Mouse (Mus musculus) embryonic facial prominence, embryonic 15.5 days (tissue): ENCODE measurements around the gene Lhfpl2. TPM values are rescaled to one million over a fixed set of nuclear protein-coding genes. Genes with fewer than 3 reads are reported as not detected.

Experiments used
- ATAC-seq: fragments of 200-750 bp; cut with Nextera tagmentation; 2 replicates; pipeline ENCODE4 v1.8.0; 2017; ENCODE audit warnings: low read depth, moderate TSS enrichment; ENCODE audit not compliant: insufficient number of reproducible peaks, low FRiP score, low TSS enrichment
- H3K27ac ChIP-seq: fragments of 300-500 bp; sonication (generic); replicated peaks from 2 replicates; pipeline ENCODE4 v1.5.1; 2015; ENCODE audit warnings: mild to moderate bottlenecking, inconsistent platforms
- H3K27me3 ChIP-seq: fragments of 300-500 bp; sonication (generic); 2 replicates; pipeline ENCODE4 v1.6.1; 2015; ENCODE audit warnings: inconsistent platforms
- H3K36me3 ChIP-seq: fragments of 300-500 bp; sonication (generic); 2 replicates; pipeline ENCODE4 v1.6.1; 2015; ENCODE audit warnings: mild to moderate bottlenecking, inconsistent platforms
- H3K4me1 ChIP-seq: fragments of 300-500 bp; sonication (generic); 2 replicates; pipeline ENCODE4 v1.6.1; 2015; ENCODE audit warnings: inconsistent platforms
- H3K4me2 ChIP-seq: fragments of 300-500 bp; sonication (generic); replicated peaks from 2 replicates; pipeline ENCODE4 v1.6.1; 2015; ENCODE audit warnings: mild to moderate bottlenecking, inconsistent platforms
- H3K4me3 ChIP-seq: fragments of 300-500 bp; sonication (generic); replicated peaks from 2 replicates; pipeline ENCODE4 v1.5.1; 2015; ENCODE audit warnings: mild to moderate bottlenecking, inconsistent platforms
- H3K9ac ChIP-seq: fragments of 300-500 bp; sonication (generic); 2 replicates; pipeline ENCODE4 v1.6.1; 2015; ENCODE audit warnings: inconsistent platforms
- H3K9me3 ChIP-seq: fragments of 300-500 bp; sonication (generic); replicated peaks from 2 replicates; pipeline ENCODE4 v1.6.1; 2016; ENCODE audit warnings: inconsistent platforms
- WGBS: fragments of 180-500 bp; shearing (Covaris S2); methylation state at CpG from one replicate; pipeline ENCODE4 v1.1.7; 2015; 5-methylcytosine and 5-hydroxymethylcytosine counted together
- polyA plus RNA-seq: library from polyadenylated mRNA; unstranded; fragments of >200 nt; fragmentation: Nextera tagmentation; extraction: Ambion mirVana; gene quantifications from 2 replicates; pipeline ENCODE4 v1.2.1, GENCODE M21; 2015

Lhfpl2 gene
- polyA plus RNA-seq, 1 experiment from 2014 or later: 77.0 TPM

- no peak for ATAC-seq
- no peak overlapping the region for H3K27ac ChIP-seq
Observed at GRCm38 (mm10) chr13:94119309-94119708, 61.7 kb downstream of the Lhfpl2 start.

GRCm38 (mm10) chr13:94122703-94123592 is 65.4 kb downstream of the Lhfpl2 start:
- WGBS: 64% methylated on average over 16 of the region's 16 CpGs
- peaks cover 16% of the 10 kb centered on the region; the same call in 1 of the 2 replicates for H3K36me3 ChIP-seq
- no peak overlapping the region for H3K4me3 ChIP-seq
- peak overlapping the region; percentile 41; the same call in 1 of the 2 replicates for H3K27ac ChIP-seq
- 0 out of 2 replicates have a peak, but pooled peaks cover 10% of the 10 kb centered on the region for H3K4me1 ChIP-seq
- H3K9ac ChIP-seq: no peak overlapping the region
- ATAC-seq: no peak
- H3K27me3 ChIP-seq: no peaks in the 10 kb centered on the region
- H3K9me3 ChIP-seq: no peaks in the 10 kb centered on the region
- H3K4me2 ChIP-seq: no peak overlapping the region

More at GRCm38 (mm10) chr13:94119309-94119708, 61.7 kb downstream of the Lhfpl2 start:
- H3K4me1 ChIP-seq: peaks cover 37% of the 10 kb centered on the region
- no peaks in the 10 kb centered on the region for H3K9me3 ChIP-seq
- H3K36me3 ChIP-seq: peaks cover 20% of the 10 kb centered on the region; the same call in 1 of the 2 replicates
- H3K9ac ChIP-seq: no peak overlapping the region
- no peak overlapping the region for H3K4me2 ChIP-seq
- WGBS: 87% methylated on average over 5 of the region's 5 CpGs
- no peak overlapping the region for H3K4me3 ChIP-seq
- H3K27me3 ChIP-seq: no peaks in the 10 kb centered on the region

- Histone ChIP-seq H3K4me2 (peak overlapping the region; percentile 8; the same call in 1 of the 2 replicates), H3K4me1 (peaks cover 43% of the 10 kb centered on the region), H3K27ac (peak overlapping the region; percentile 71), H3K9me3 (no peaks in the 10 kb centered on the region), H3K4me3 (no peak overlapping the region), H3K36me3 (no peaks in the 10 kb centered on the region), H3K9ac (no peak overlapping the region), H3K27me3 (no peaks in the 10 kb centered on the region)
- 37% methylated on average over 7 of the region's 7 CpGs for WGBS
- ATAC-seq: no peak
Observed at GRCm38 (mm10) chr13:94130394-94130793, 72.8 kb downstream of the Lhfpl2 start.

- H3K9me3 ChIP-seq: no peaks in the 10 kb centered on the region
- H3K27ac ChIP-seq: peak overlapping the region; percentile 71; the same call in 1 of the 2 replicates
- peaks cover 51% of the 10 kb centered on the region for H3K4me1 ChIP-seq
- H3K9ac ChIP-seq: no peak overlapping the region
- H3K4me2 ChIP-seq: no peak overlapping the region
- no peaks in the 10 kb centered on the region for H3K27me3 ChIP-seq
- no peak for ATAC-seq
- H3K4me3 ChIP-seq: no peak overlapping the region
- 84% methylated on average over 4 of the region's 4 CpGs for WGBS
- H3K36me3 ChIP-seq: no peaks in the 10 kb centered on the region
Observed at GRCm38 (mm10) chr13:94131135-94131534, 73.5 kb downstream of the Lhfpl2 start.

GRCm38 (mm10) chr13:94132187-94132995 is 74.8 kb downstream of the Lhfpl2 start:
- H3K4me1 ChIP-seq: peaks cover 57% of the 10 kb centered on the region

GRCm38 (mm10) chr13:94134646-94135045 is 77.0 kb downstream of the Lhfpl2 start:
- whole genome bisulfite sequencing: 50% methylated on average over 7 of the region's 7 CpGs
- H3K4me1 ChIP-seq: peaks cover 54% of the 10 kb centered on the region
- peak overlapping the region; percentile 72; the same call in 1 of the 2 replicates for H3K27ac ChIP-seq
- H3K36me3 ChIP-seq: 0 out of 2 replicates have a peak, but pooled peaks cover 5% of the 10 kb centered on the region
- H3K9me3 ChIP-seq: no peaks in the 10 kb centered on the region
- no peak overlapping the region for H3K4me3 ChIP-seq
- H3K9ac ChIP-seq: no peak overlapping the region
- no peaks in the 10 kb centered on the region for H3K27me3 ChIP-seq
- H3K4me2 ChIP-seq: no peak overlapping the region
- no peak for ATAC-seq

More at GRCm38 (mm10) chr13:94132187-94132995, 74.8 kb downstream of the Lhfpl2 start:
- no peak overlapping the region for H3K9ac ChIP-seq
- no peaks in the 10 kb centered on the region for H3K36me3 ChIP-seq
- no peak overlapping the region; the same call in 1 of the 2 replicates for H3K27ac ChIP-seq
- no peak overlapping the region for H3K4me2 ChIP-seq
- WGBS: 65% methylated on average over 13 of the region's 13 CpGs
- H3K27me3 ChIP-seq: no peaks in the 10 kb centered on the region
- no peak overlapping the region for H3K4me3 ChIP-seq
- H3K9me3 ChIP-seq: no peaks in the 10 kb centered on the region
- ATAC-seq: no peak

GRCm38 (mm10) chr13:94135180-94135579 is 77.6 kb downstream of the Lhfpl2 start:
- Histone ChIP-seq H3K4me1 (peaks cover 58% of the 10 kb centered on the region), H3K4me3 (no peak overlapping the region), H3K4me2 (no peak overlapping the region), H3K27me3 (no peaks in the 10 kb centered on the region), H3K9me3 (no peaks in the 10 kb centered on the region), H3K36me3 (0 out of 2 replicates have a peak, but pooled peaks cover 5% of the 10 kb centered on the region), H3K9ac (no peak overlapping the region), H3K27ac (peak overlapping the region; percentile 72)
- WGBS: 37% methylated on average over 7 of the region's 7 CpGs
- peak; percentile 67; the same call in 1 of the 2 replicates for ATAC-seq

- H3K4me3 ChIP-seq: no peak overlapping the region
- peaks cover 72% of the 10 kb centered on the region for H3K4me1 ChIP-seq
- no peak overlapping the region for H3K4me2 ChIP-seq
- no peaks in the 10 kb centered on the region for H3K27me3 ChIP-seq
- peak overlapping the region; percentile 81 for H3K27ac ChIP-seq
- WGBS: 40% methylated on average over 14 of the region's 14 CpGs
- no peak for ATAC-seq
- 0 out of 2 replicates have a peak, but pooled peaks cover 5% of the 10 kb centered on the region for H3K36me3 ChIP-seq
- no peak overlapping the region for H3K9ac ChIP-seq
- no peaks in the 10 kb centered on the region for H3K9me3 ChIP-seq
Observed at GRCm38 (mm10) chr13:94139713-94140445, 82.3 kb downstream of the Lhfpl2 start.

GRCm38 (mm10) chr13:94140446-94140845 is 82.8 kb downstream of the Lhfpl2 start:
- H3K4me2 ChIP-seq: no peak overlapping the region
- peaks cover 67% of the 10 kb centered on the region for H3K4me1 ChIP-seq
- 54% methylated on average over 4 of the region's 4 CpGs for WGBS
- H3K27ac ChIP-seq: peak overlapping the region; percentile 81
- H3K4me3 ChIP-seq: no peak overlapping the region
- 0 out of 2 replicates have a peak, but pooled peaks cover 5% of the 10 kb centered on the region for H3K36me3 ChIP-seq
- ATAC-seq: no peak
- H3K9me3 ChIP-seq: no peaks in the 10 kb centered on the region
- H3K9ac ChIP-seq: no peak overlapping the region
- H3K27me3 ChIP-seq: no peaks in the 10 kb centered on the region

GRCm38 (mm10) chr13:94143063-94143652 is 85.6 kb downstream of the Lhfpl2 start:
- H3K4me2 ChIP-seq: no peak overlapping the region
- peaks cover 76% of the 10 kb centered on the region for H3K4me1 ChIP-seq
- 0 out of 2 replicates have a peak, but pooled peaks have one; percentile 49 for ATAC-seq
- no peaks in the 10 kb centered on the region for H3K27me3 ChIP-seq
- WGBS: 21% methylated on average over 12 of the region's 12 CpGs
- no peak overlapping the region for H3K9ac ChIP-seq
- H3K9me3 ChIP-seq: no peaks in the 10 kb centered on the region
- no peak overlapping the region; the same call in 1 of the 2 replicates for H3K27ac ChIP-seq
- no peaks in the 10 kb centered on the region for H3K36me3 ChIP-seq
- H3K4me3 ChIP-seq: no peak overlapping the region
